Mouse (Mus musculus): ENCODE measurements around the gene Arrdc1. TPM values are rescaled to one million over a fixed set of nuclear protein-coding genes. Genes with fewer than 3 reads are reported as not detected.
"Not testable (repeated sequence)": the region's sequence is repeated elsewhere in the genome, so short reads cannot be mapped to it uniquely, and the experiment has no call there.

Gene Arrdc1
- polyA plus RNA-seq, 1 experiment, result 61.7 TPM

DNA sequence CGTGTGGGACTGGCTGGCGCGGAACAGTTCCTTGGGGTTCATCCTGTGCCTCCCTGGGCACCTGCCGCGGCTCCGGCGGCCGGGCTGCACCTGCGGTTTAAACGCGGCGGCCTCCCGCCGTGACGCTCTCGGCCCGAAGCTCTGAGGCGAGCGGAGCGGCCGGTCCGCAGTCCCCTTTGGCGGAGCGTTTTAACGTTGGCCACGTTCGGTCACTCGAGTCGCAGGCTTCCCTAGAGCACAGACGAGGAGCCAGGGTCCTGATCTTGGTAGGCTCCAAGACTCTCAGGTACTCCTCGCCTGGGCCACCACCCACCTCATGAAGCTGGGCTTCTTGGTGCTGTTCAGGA is 15.1 kb upstream of the Arrdc1 start:
- no peaks in the 10 kb centered on the region for H3K9me3 ChIP-seq
- peak overlapping the region; percentile 93 for H3K4me3 ChIP-seq (replicated peaks)
- peaks cover 2% of the 10 kb centered on the region for H3K27me3 ChIP-seq (replicated peaks)
- H3K36me3 ChIP-seq (replicated peaks; ENCODE audit: low read length), result peaks cover 33% of the 10 kb centered on the region
- peaks cover 47% of the 10 kb centered on the region for H3K4me1 ChIP-seq
- TF ChIP-seq GATA1 (IDR thresholded peaks at IDR 0.05; ENCODE audit: borderline replicate concordance, low read length), result no peak
- TF ChIP-seq FLI1 (IDR thresholded peaks at IDR 0.05; ENCODE audit: low read length), result no peak

DNA sequence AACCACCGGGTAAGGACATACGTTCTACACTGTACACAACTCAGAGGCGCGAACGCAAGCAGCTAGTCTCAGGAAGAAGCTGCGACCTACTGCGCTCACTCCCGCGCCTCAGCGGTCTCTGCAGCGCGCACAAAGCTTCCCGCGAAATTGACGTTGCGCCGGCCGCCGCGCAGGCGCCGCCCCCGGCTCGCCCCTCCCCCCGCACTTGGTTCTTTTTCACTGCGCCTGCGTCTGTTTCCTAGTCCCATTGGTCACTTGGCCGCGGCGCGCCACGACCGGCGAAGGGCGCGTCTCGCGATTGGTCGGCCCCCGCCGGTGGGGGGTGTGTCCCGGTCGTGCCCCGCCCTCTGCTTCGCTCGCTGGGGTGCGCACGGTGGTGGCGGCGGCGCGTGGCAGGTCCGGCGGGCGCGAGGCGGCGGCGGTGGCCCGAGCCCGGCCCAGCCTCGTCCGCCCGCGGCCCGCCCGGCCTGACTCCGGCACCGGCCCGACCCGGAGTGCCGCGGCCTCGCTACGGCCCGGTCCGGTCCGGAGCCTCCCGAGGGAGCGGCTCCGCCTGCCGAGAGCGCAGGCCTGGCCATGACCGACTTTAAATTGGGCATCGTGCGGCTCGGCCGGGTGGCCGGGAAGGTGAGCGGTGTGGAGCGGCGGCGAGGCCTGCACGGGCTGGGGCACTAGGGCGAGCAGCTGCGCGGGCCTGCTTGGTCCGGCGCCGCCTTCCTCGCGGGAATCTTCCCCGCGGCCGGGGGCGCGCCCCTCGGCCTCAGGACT is 14.6 kb upstream of the Arrdc1 start, which contains the start of gene Zmynd19:
Gene Zmynd19, plus strand, starts transcription at position 372 of the 768 bp plus-strand sequence.
- Histone ChIP-seq H3K4me1 (peaks cover 41% of the 10 kb centered on the region), H3K36me3 (replicated peaks; ENCODE audit: low read length) (peaks cover 27% of the 10 kb centered on the region), H3K27me3 (replicated peaks) (peaks cover 2% of the 10 kb centered on the region), H3K9me3 (no peaks in the 10 kb centered on the region), H3K4me3 (replicated peaks) (peak within 1 kb of the TSS; percentile 93)
- TF ChIP-seq GATA1 (IDR thresholded peaks at IDR 0.05; ENCODE audit: borderline replicate concordance, low read length) (no peak), FLI1 (IDR thresholded peaks at IDR 0.05; ENCODE audit: low read length) (no peak)

DNA sequence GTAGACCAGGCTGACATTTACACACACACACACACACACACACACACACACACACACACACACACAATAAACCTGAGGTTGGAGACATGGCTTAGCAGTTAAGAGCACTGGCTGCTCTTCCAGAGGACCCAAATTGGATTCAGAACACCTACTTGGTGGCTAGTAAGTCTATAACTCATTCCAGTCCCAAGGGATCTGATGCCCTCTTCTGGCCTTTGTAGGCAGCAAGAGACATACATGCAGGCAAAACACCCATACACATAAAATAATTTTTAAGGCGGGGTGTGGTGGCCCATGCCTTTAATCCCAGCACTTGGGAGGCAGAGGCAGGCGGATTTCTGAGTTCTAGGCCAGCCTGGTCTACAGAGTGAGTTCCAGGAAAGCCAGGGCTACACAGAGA is 9.3 kb upstream of the Arrdc1 start:
- not testable (repeated sequence) for H3K9me3 ChIP-seq; H3K4me3 ChIP-seq (replicated peaks); H3K27me3 ChIP-seq (replicated peaks); H3K36me3 ChIP-seq (replicated peaks; ENCODE audit: low read length)
- H3K4me1 ChIP-seq, result peaks cover 13% of the 10 kb centered on the region

DNA sequence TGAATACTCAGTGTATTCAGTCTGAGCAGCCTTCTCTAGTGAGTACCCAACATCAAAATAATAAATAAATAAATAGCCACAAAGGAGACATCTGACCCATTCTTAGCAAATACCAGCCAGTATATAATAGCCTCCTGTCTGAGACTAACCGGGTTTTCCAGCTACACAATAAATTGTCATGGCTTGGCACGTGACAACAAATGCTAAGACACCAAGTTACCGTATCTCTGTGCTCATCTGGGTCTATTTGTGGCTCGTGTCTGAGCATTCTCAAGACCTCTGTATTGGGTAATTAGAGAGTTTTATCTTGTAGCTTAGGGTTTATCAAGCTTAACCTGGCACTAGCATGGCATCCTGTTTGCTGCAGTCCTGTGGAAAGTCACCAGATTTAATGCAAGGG is 7.0 kb upstream of the Arrdc1 start:
- H3K9me3 ChIP-seq, result no peaks in the 10 kb centered on the region
- no peaks in the 10 kb centered on the region for H3K36me3 ChIP-seq (replicated peaks; ENCODE audit: low read length)
- peaks cover 8% of the 10 kb centered on the region for H3K27me3 ChIP-seq (replicated peaks)
- no peak for TF ChIP-seq FLI1 (IDR thresholded peaks at IDR 0.05; ENCODE audit: low read length)
- TF ChIP-seq GATA1 (IDR thresholded peaks at IDR 0.05; ENCODE audit: borderline replicate concordance, low read length), result no peak
- peaks cover 7% of the 10 kb centered on the region; the same call in 1 of the 2 replicates for H3K4me1 ChIP-seq
- no peak overlapping the region for H3K4me3 ChIP-seq (replicated peaks)

DNA sequence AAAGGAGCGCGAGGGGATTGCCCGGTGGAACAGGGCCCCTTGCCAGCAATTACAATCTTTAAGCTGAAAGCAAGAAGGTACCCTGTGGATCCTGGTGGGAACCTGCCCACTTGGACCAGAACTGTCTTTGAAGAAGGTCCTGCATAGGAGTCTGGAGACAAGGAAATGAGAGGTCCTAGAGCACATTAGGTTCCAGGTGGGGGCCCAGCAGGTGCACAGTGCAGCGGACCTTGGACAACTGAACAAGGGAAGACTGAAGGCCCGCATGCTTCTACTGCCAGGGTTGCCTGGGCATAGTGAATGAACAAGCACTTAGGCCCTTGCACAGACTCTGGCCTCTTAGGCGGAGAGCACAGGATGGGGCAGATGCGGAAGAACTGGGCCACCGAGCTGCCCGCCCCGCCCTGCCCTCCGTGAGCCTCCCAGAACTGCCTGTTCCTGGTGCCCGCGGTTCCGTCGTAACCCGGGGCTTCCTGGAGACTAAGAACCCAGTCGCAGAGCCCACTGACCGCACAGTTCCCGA is 550 bp downstream of the Arrdc1 start:
- Histone ChIP-seq H3K9me3 (no peaks in the 10 kb centered on the region), H3K36me3 (replicated peaks; ENCODE audit: low read length) (peaks cover 19% of the 10 kb centered on the region), H3K27me3 (replicated peaks) (peaks cover 2% of the 10 kb centered on the region), H3K4me3 (replicated peaks) (peak overlapping the region; percentile 96), H3K4me1 (peaks cover 34% of the 10 kb centered on the region)
- TF ChIP-seq FLI1 (IDR thresholded peaks at IDR 0.05; ENCODE audit: low read length) (no peak), GATA1 (IDR thresholded peaks at IDR 0.05; ENCODE audit: borderline replicate concordance, low read length) (no peak)

DNA sequence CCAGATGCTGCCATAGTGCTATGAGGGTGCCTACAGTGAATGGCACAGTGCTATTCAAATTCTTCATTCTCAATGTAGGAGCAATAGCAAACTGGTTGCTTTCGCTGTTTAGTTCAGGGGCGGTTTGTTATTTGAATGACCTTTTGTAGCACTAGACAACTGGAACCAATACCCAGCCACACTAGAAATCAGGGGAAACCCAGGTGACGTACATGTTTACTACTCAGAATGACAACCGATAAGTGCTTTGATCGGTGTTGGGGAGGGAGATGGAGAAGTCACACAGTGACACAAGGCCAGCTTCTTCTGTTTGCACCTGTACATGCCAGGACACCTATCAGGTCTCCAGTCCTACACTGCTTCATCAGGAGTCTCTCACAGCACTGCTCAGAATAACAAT is 5.5 kb downstream of the Arrdc1 start:
- peaks cover 58% of the 10 kb centered on the region for H3K36me3 ChIP-seq (replicated peaks; ENCODE audit: low read length)
- H3K4me3 ChIP-seq (replicated peaks), result no peak overlapping the region

DNA sequence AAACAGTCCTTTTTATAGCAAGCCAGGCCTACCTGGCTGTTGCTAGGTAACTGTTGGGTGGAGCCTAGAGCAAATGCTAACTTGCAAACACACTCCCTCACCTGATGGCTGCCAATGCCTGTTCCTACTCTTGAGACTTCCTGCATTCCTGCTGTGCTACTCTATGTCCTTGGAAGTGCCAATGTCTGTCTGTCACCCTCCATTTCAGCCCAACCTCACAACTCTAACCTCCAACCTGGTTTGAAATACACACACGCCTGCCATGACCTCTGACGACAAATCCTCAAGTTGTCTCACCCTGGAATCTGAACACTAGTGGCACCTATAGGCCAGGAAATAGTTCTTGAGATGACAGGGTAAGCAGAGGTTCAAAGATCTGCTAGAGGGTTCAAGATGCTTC is 5.9 kb downstream of the Arrdc1 start:
- H3K27me3 ChIP-seq (replicated peaks), result no peaks in the 10 kb centered on the region
- no peak overlapping the region for H3K4me3 ChIP-seq (replicated peaks)
- peaks cover 59% of the 10 kb centered on the region for H3K4me1 ChIP-seq
- no peaks in the 10 kb centered on the region for H3K9me3 ChIP-seq
- peaks cover 61% of the 10 kb centered on the region for H3K36me3 ChIP-seq (replicated peaks; ENCODE audit: low read length)
- no peak for TF ChIP-seq GATA1 (IDR thresholded peaks at IDR 0.05; ENCODE audit: borderline replicate concordance, low read length)
- no peak for TF ChIP-seq FLI1 (IDR thresholded peaks at IDR 0.05; ENCODE audit: low read length)

More for the DNA sequence above, 5.5 kb downstream of the Arrdc1 start:
- H3K9me3 ChIP-seq, result no peaks in the 10 kb centered on the region
- no peaks in the 10 kb centered on the region for H3K27me3 ChIP-seq (replicated peaks)
- no peak for TF ChIP-seq GATA1 (IDR thresholded peaks at IDR 0.05; ENCODE audit: borderline replicate concordance, low read length)
- no peak for TF ChIP-seq FLI1 (IDR thresholded peaks at IDR 0.05; ENCODE audit: low read length)
- peaks cover 62% of the 10 kb centered on the region for H3K4me1 ChIP-seq

DNA sequence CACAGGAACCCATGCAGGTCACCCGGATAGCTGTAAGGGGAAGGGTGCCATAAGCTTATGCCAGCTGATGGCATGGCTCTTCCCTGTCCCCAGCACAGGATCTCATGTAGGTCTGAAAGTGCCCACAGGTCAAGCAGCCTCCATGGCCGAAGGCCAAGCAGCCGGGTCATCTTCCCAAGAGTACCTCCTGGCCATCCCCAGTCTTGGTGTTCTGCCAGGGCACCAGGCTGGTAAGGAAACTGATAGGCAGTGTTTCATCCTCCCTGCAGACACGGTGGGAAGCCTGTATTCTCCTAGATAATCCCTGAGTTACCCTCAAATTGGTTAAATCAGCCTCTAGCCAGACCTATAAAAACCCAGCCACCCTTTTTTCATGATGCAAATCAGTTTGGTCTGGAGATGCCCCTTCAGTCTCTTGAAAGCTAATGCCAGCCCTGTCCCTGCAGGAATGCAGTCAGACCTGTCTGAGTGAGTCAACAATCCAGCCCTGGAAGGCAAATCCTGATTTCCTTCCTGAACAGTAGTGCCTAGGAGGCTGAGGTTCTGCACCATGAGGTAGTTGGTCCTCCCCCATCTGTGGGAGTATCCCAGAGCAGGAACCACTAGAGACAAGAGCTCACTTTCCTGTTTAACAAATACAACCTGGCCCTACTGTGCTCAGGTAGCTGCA is 7.1 kb downstream of the Arrdc1 start:
- Histone ChIP-seq H3K27me3 (replicated peaks) (no peaks in the 10 kb centered on the region), H3K9me3 (no peaks in the 10 kb centered on the region), H3K4me3 (replicated peaks) (peak overlapping the region; percentile 62), H3K4me1 (peaks cover 52% of the 10 kb centered on the region), H3K36me3 (replicated peaks; ENCODE audit: low read length) (peaks cover 61% of the 10 kb centered on the region)
- TF ChIP-seq FLI1 (IDR thresholded peaks at IDR 0.05; ENCODE audit: low read length) (no peak), GATA1 (IDR thresholded peaks at IDR 0.05; ENCODE audit: borderline replicate concordance, low read length) (no peak)

DNA sequence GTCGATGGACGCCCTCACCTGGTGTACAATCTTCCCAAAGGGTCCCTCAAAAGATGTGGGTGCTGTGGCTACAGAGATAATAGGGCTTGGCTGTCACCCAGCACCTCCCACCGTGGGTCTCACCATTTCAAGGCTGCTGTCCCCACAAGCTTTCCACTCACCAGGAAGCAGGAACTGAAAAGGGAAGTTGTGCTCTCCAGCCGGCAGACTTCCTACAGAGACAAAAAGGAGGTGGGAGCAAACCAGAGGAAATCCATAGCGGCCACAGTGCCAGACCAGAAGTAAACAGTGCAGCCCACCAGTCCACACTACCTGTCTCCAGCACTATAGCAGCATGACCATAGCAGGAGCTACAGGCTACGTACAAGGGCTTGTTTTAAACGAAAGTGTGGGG is 8.1 kb downstream of the Arrdc1 start:
- no peaks in the 10 kb centered on the region for H3K9me3 ChIP-seq
- TF ChIP-seq FLI1 (IDR thresholded peaks at IDR 0.05; ENCODE audit: low read length) (no peak), GATA1 (IDR thresholded peaks at IDR 0.05; ENCODE audit: borderline replicate concordance, low read length) (no peak)
- H3K27me3 ChIP-seq (replicated peaks), result no peaks in the 10 kb centered on the region
- H3K4me3 ChIP-seq (replicated peaks), result peak overlapping the region; percentile 11
- H3K4me1 ChIP-seq, result peaks cover 52% of the 10 kb centered on the region
- H3K36me3 ChIP-seq (replicated peaks; ENCODE audit: low read length), result peaks cover 59% of the 10 kb centered on the region

DNA sequence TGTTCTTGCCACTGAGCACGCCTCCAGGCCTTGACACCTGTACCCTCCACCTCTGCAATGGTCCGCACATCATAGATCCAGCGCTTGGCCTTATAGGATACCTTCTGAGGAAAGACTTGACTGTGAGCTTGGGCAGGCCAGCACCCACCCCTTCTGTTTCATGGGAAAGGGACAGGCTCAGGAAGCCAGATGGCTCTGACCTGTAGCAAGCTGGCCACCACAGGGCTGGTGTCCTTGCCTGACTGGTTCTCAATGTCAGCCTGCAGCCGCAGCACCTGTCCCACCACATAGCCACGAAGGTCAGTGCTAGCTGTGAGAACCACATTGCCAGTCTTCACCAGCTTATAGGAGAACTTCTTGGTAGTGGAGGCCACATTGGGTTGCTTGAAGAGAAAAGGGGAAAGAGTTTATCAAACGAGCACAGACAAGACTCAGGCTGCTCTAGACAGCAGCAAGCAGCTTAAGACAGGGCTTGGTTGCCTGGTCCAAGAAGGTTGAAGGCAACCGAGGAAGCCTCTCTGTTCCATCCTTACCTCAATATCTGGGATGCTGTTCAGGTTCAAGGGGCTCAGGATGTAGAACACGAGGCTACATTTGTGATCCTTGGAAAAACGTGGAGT is 8.6 kb downstream of the Arrdc1 start:
- H3K27me3 ChIP-seq (replicated peaks), result no peaks in the 10 kb centered on the region
- peaks cover 52% of the 10 kb centered on the region for H3K4me1 ChIP-seq
- TF ChIP-seq FLI1 (IDR thresholded peaks at IDR 0.05; ENCODE audit: low read length), result no peak
- TF ChIP-seq GATA1 (IDR thresholded peaks at IDR 0.05; ENCODE audit: borderline replicate concordance, low read length), result no peak
- H3K9me3 ChIP-seq, result no peaks in the 10 kb centered on the region
- H3K4me3 ChIP-seq (replicated peaks), result no peak overlapping the region
- H3K36me3 ChIP-seq (replicated peaks; ENCODE audit: low read length), result peaks cover 55% of the 10 kb centered on the region
